Mouse (Mus musculus): ENCODE measurements at regions not wholly inside any gene's neighbourhood (a gene's known extent, or its start where the extent isn't known, plus 50 kb on each side); places are given as distances from the start of the nearest gene placed in this dataset.

DNA sequence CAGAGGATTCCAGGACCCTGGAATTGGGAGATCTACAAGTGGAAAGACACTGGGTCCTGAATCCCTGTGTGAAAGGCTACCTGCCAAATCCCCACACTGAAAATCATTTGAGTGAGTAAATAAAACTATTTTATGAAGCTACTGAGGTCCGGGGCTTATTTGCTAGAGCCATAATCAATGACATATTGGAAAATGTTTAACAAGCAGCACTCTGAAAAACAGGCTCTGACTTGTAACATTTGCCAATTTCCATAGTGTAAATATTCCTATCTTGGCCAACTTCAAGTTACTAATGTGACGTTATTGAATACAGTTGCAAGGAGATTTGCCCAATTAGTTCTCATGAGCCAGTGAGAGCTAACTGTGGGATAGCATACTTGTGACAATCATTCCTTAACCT lies 177.3 kb downstream of the Rdh14 start:
- intact Hi-C loops (cut with DNase I): no loop called here
- no peak for DNase-seq

GRCm38 (mm10) chr12:10571643-10572377 lies 181.2 kb downstream of the Rdh14 start:
- no peak for DNase-seq
- intact Hi-C loops (cut with DNase I): no loop called here

GRCm38 (mm10) chr12:10572378-10572650 lies 181.7 kb downstream of the Rdh14 start:
- peak in 1 of 2 experiments; percentile 3 for DNase-seq
- intact Hi-C loops (cut with DNase I): no loop called here

- no peak for DNase-seq
- intact Hi-C loops (cut with DNase I): no loop called here
Observed at GRCm38 (mm10) chr12:10573381-10573780, 182.8 kb downstream of the Rdh14 start.

GRCm38 (mm10) chr12:10582840-10583614 lies 192.5 kb downstream of the Rdh14 start:
- no peak for DNase-seq
- intact Hi-C loops (cut with DNase I): no loop called here

- intact Hi-C loops (cut with DNase I): no loop called here
- no peak for DNase-seq
Observed at GRCm38 (mm10) chr12:10584026-10584425, 193.5 kb downstream of the Rdh14 start.

DNA sequence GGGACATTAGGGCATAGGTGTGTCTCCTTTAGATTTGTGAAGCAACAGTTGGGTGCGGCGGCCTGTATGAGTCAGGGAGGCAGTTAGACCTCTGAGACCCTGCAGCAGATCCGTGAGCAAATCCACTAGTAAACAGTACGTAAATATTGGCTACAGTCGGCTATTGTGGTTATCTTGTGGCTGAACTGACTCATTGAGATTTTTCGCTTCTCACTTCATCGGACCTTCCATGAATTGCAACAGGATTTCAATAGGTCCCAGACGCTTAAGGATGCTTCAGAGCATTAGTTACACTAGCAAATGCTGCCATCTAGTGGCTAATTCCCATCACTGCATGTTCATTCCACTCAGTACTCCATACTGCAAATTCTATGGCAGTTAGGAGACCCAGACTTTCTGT lies 199.0 kb downstream of the Rdh14 start:
- DNase-seq: peak; percentile 68 to 73
- intact Hi-C loops (cut with DNase I): loop anchor here (2.0 to 5.0 kb wide), 2 partner anchors 1019 to 1537 kb away; partner anchors contain the start of gene Osr1

GRCm38 (mm10) chr12:10597976-10598746 lies 207.6 kb downstream of the Rdh14 start:
- intact Hi-C loops (cut with DNase I): loop anchor here (1.0 to 10.0 kb wide), 2 partner anchors 580 to 737 kb away; no protein-coding TSS in a partner anchor
- DNase-seq: peak; percentile 47 to 72

GRCm38 (mm10) chr12:10600111-10600510 lies 209.5 kb downstream of the Rdh14 start:
- intact Hi-C loops (cut with DNase I): no loop called here
- DNase-seq: no peak

DNA sequence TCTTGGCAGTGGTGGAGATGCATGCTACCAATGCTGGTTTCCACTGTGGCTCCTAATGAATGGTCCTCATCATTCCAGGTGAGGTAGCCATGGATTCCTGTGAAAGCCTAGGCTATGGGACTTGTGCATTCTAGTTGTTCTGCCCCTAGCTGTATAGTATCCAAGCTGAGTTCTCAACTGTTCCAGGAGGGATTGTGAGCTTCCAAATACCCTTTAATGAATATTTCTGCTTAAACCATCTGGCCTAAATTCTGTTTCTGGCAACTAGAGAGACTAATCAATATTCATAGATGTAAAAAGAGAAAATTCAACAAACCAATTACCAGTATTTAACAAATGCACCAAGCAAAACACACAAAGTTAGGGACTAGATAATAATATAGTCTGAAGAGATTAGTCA lies 227.7 kb downstream of the Rdh14 start:
- no peak for DNase-seq
- intact Hi-C loops (cut with DNase I): no loop called here

- intact Hi-C loops (cut with DNase I): no loop called here
- DNase-seq: no peak
Observed at GRCm38 (mm10) chr12:10620541-10620940, 230.0 kb downstream of the Rdh14 start.

- intact Hi-C loops (cut with DNase I): no loop called here
- DNase-seq: no peak
Observed at GRCm38 (mm10) chr12:10638591-10638990, 248.0 kb downstream of the Rdh14 start.

DNA sequence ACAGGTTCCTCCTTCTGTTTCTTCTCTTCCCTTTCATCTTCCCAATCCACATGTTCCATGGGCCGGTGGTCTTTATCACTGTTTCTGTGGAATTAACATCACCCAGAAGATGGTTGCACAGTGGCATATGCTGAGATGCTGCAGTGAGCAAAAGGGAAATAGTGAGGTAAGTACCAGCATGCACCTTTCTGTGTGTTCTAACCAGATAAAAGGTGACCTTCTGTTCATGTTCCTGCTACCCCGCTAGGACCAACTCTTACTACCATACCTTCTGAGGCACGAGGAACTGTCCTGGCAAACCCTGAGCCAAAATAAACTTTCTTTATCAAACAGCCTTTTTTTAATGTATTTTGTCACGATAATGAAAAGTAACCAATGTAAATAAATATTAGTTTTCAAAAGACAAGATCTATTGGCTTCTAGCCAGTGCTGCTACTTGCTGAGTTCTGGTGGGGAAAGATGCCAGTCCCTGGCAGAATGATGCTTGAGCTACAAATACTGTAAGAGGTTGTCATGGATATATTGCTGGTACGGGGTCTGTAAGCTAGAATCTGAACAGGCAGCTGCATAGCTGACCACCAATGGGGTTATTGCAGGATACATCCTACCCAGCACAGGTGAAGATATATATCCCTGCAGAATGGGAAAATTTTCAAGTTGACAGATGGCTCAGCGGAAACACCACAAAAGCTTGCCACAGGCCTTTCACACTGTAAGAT lies 264.1 kb downstream of the Rdh14 start:
- DNase-seq: no peak
- intact Hi-C loops (cut with DNase I): no loop called here

DNA sequence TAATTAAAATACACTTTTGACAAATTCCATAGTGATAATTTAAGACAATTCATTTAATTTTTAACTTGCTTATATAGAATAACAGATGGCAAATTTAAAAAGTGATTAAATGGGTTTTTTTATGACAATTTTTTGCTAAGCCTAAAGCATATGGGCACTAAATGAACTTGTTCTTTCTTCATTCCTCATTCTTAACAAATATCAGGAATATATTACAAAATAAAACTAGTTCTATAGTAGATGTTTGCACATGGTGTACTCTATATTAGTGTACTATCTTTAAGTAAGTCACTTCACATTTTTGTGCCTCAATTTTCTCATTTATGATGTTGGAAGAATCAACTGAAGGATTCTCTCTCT lies 264.6 kb downstream of the Rdh14 start:
- no peak for DNase-seq

DNA sequence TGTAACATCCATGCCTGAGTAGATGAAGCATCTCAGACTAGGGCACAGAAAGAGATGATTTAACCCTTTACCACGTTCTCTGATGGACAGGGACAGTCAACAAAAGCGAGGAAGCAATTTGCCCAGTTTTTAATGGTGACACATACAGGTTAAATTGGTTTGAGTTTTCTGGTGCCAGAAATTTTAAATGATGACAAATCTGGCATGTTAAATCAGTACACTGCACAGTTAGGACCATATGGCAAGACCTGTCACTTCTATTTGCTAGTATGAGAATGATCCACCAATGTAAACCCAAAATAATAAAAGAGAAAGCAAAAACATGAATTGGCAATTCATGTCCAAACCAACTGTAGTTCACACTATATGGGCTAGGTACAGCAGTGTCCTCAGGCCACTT lies 268.3 kb downstream of the Rdh14 start:
- intact Hi-C loops (cut with DNase I): no loop called here
- no peak for DNase-seq

More for the DNA sequence above, 264.6 kb downstream of the Rdh14 start:
- intact Hi-C loops (cut with DNase I): no loop called here

DNA sequence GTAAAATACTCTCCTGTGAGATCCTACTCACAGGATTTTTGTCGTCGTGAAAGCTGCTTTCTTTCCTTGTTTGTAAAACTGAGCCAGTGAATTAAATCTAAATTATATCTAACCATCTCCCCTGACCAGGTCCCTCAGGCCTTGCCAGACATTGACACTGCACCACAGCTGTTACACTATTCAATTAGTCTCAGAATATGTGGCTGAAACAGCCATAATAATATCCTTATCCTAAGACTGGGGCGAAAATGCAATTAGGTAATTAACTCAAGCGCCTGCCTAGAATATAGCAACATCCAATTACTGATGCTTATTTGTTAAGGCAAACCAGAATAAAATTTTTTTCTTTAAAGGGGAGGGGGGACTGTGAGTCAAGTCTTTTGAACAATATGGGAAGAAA lies 296.2 kb downstream of the Rdh14 start:
- intact Hi-C loops (cut with DNase I): no loop called here

More for the DNA sequence above, 296.2 kb downstream of the Rdh14 start:
- DNase-seq: no peak

All from heart, postnatal 10 days (tissue).